Mouse (Mus musculus): ENCODE results near the gene Olfr1066. TPM values are rescaled to one million over a fixed set of nuclear protein-coding genes. Genes with fewer than 3 reads are reported as not detected.
A peak's percentile ranks its signal among the peaks of the same experiment; 100 is the strongest.
"Not testable (repeated sequence)": the region's sequence is repeated elsewhere in the genome, so short reads cannot be mapped to it uniquely, and the experiment has no call there.

Olfr1066 gene
- polyA plus RNA-seq (2015; fragmentation: Nextera tagmentation; extraction: Ambion mirVana) = not detected in 2 replicates

DNA sequence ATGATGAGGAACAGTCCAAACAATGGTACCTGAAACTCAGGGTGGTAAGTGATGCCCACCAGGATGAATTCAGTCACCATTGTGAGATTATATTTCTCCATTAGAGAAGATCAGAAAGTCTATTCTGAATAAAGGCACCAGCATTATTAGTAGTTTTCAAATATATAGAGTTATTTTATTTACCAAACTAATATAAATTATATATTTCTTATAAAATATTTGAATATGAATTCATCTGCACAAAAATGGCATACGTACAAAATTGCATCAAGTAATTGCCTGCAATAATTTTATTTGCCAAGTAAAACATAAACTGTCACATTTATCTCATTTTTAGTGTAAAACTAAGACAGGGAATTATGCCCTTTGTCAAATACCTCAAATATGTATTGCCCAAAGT, at the start of gene Olfr1066:
Gene Olfr1066, minus strand, starts transcription at position 101 of the 400 bp plus-strand sequence.
- DNase-seq (no peak), ATAC-seq (no peak)
- no peaks in the 10 kb centered on the region for H3K4me1 ChIP-seq (ENCODE audit: insufficient read depth)
- WGBS (ENCODE audit: insufficient replicate concordance) = 69% methylated on average over 1 of the region's 1 CpGs
- no peak within 1 kb of the TSS for H3K4me3 ChIP-seq (ENCODE audit: low read depth, low read length)
- no peaks in the 10 kb centered on the region for H3K27me3 ChIP-seq (ENCODE audit: insufficient read depth, low read length)
- no peak for TF ChIP-seq EP300 (IDR thresholded peaks at IDR 0.05; ENCODE audit: low read depth)
- H3K27ac ChIP-seq (ENCODE audit: low read depth) = no peak within 1 kb of the TSS
- no peak within 1 kb of the TSS for H3K9ac ChIP-seq (replicated peaks)
- H3K9me3 ChIP-seq (ENCODE audit: low read length) = no peaks in the 10 kb centered on the region
- H3K4me2 ChIP-seq (ENCODE audit: low read depth, low read length) = no peak within 1 kb of the TSS
- no peaks in the 10 kb centered on the region for H3K36me3 ChIP-seq (replicated peaks; ENCODE audit: insufficient read depth, low read length)

DNA sequence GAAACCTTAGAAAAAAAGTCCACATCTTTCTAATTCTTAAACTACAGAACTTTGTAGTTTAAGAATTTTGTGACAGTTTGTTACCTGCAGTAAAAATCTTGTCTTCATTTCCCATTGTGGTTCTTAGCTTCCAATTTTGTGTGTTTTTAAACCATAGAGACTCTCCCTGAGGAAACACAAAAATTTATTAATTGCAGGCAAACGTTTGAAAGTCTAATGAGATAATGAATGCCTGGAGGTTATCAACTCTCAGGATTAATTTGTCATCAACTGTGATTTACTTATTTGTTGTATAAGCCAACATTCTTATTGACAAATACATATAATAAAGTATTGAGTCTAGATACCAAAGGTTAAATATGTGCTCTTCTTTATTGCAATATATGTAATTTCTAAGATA, 31.2 kb upstream of the Olfr1066 start, which contains the start of gene Olfr228:
Gene Olfr228, minus strand, starts transcription at position 101 of the 400 bp plus-strand sequence.
- H3K4me1 ChIP-seq (ENCODE audit: insufficient read depth) = no peaks in the 10 kb centered on the region
- H3K9me3 ChIP-seq (ENCODE audit: low read length) = no peaks in the 10 kb centered on the region
- H3K4me3 ChIP-seq (ENCODE audit: low read depth, low read length) = no peak within 1 kb of the TSS
- no peak within 1 kb of the TSS for H3K9ac ChIP-seq (replicated peaks)
- WGBS (ENCODE audit: insufficient replicate concordance) = 41% methylated on average over 1 of the region's 1 CpGs
- no peaks in the 10 kb centered on the region for H3K27me3 ChIP-seq (ENCODE audit: insufficient read depth, low read length)
- H3K4me2 ChIP-seq (ENCODE audit: low read depth, low read length) = no peak within 1 kb of the TSS
- DNase-seq (no peak), ATAC-seq (no peak)
- TF ChIP-seq CTCF (IDR thresholded peaks at IDR 0.05; ENCODE audit: low read depth) = no peak
- no peak for TF ChIP-seq EP300 (IDR thresholded peaks at IDR 0.05; ENCODE audit: low read depth)
- no peak within 1 kb of the TSS for H3K27ac ChIP-seq (ENCODE audit: low read depth)
- H3K36me3 ChIP-seq (replicated peaks; ENCODE audit: insufficient read depth, low read length) = no peaks in the 10 kb centered on the region

DNA sequence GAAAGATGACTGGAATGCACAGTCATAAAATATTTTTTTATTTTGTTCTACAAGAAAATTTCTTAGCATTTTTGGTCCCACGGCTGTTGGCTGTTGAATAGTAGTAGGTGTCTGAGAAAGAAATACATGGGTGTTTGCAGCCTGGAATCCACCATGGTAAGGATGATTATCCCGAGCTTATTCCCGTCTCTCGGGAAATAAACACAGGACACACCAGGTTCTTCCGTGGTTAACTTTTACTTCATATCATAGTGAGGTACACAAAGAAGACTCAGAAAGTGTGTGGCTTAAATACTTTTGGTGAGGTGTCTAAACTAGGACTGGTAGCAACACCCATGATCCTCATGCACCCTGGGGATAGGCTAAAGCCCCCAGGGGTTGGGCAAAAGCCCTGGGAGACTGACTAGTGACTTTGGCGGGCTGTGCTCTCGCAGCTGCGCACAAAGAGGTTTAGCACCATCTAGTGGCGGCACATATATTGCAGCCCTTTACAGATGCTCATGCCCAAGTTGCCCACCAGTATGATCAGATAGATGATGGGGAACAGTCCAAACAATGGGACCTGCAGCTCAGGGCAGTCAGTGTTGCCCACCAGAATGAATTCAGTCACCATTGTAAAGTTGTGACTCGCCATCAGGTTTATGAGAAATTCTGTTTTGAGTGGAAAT, 8.5 kb upstream of the Olfr1066 start:
- no peak overlapping the region for H3K27ac ChIP-seq (ENCODE audit: low read depth)
- DNase-seq (peak; percentile 59), ATAC-seq (0 out of 2 replicates have a peak, but pooled peaks have one; percentile 33)
- H3K27me3 ChIP-seq (ENCODE audit: insufficient read depth, low read length) = no peaks in the 10 kb centered on the region
- peak; percentile 80 for TF ChIP-seq CTCF (IDR thresholded peaks at IDR 0.05; ENCODE audit: low read depth)
- TF ChIP-seq EP300 (IDR thresholded peaks at IDR 0.05; ENCODE audit: low read depth) = no peak
- no peaks in the 10 kb centered on the region for H3K4me1 ChIP-seq (ENCODE audit: insufficient read depth)
- no peak overlapping the region for H3K4me2 ChIP-seq (ENCODE audit: low read depth, low read length)
- H3K4me3 ChIP-seq (ENCODE audit: low read depth, low read length) = no peak overlapping the region
- 29% methylated on average over 10 of the region's 10 CpGs for WGBS (ENCODE audit: insufficient replicate concordance)
- no peaks in the 10 kb centered on the region for H3K36me3 ChIP-seq (replicated peaks; ENCODE audit: insufficient read depth, low read length)
- H3K9ac ChIP-seq (replicated peaks) = no peak overlapping the region
- H3K9me3 ChIP-seq (ENCODE audit: low read length) = no peaks in the 10 kb centered on the region

DNA sequence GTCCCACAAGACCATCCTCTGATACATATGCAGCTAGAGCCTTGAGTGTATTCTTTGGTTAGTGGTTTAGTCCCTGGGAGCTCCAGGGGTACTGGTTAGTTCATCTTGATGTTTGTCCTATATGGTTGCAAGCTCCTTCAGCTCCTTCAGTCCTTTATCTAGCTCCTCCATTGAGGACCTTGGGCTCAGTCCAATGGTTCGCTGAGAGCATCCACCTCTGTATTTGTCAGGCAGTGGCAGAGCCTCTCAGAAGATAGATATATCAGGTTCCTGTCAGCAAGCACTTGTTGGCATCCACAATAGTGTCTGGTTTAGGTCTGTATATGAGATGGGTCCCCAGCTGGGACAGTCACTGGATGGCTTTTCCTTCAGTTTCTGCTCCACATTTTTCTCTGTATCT, 4.4 kb upstream of the Olfr1066 start:
- Histone ChIP-seq H3K4me3 (ENCODE audit: low read depth, low read length) (no peak overlapping the region), H3K4me1 (ENCODE audit: insufficient read depth) (no peaks in the 10 kb centered on the region), H3K27me3 (ENCODE audit: insufficient read depth, low read length) (no peaks in the 10 kb centered on the region), H3K9me3 (ENCODE audit: low read length) (no peaks in the 10 kb centered on the region), H3K4me2 (ENCODE audit: low read depth, low read length) (no peak overlapping the region), H3K9ac (replicated peaks) (no peak overlapping the region), H3K27ac (ENCODE audit: low read depth) (no peak overlapping the region), H3K36me3 (replicated peaks; ENCODE audit: insufficient read depth, low read length) (no peaks in the 10 kb centered on the region)
- ATAC-seq (no peak), DNase-seq (no peak)
- WGBS (ENCODE audit: insufficient replicate concordance) = 80% methylated on average over 1 of the region's 1 CpGs
- TF ChIP-seq EP300 (IDR thresholded peaks at IDR 0.05; ENCODE audit: low read depth) (no peak), CTCF (IDR thresholded peaks at IDR 0.05; ENCODE audit: low read depth) (no peak)

DNA sequence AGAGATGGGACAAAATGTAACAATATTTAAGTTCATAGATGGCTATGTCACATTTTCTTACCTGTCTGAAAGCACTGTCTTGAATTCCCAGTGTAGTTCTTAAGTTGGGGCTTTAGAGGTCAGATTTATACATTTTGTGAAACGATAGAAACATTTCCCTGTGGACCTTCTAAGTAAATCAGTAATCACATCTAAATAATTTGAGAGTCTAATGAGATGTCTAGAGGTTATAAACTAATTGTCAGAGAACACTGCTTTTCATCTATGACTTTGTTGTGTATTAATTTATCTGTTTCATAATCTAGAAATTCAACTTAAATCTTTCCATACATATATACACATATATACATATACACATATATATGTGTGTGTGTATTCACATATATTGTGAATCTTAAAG, 5.6 kb downstream of the Olfr1066 start, which contains the start of gene Olfr1065:
Gene Olfr1065, minus strand, starts transcription at position 101 of the 400 bp plus-strand sequence.
- H3K9ac ChIP-seq (replicated peaks); H3K4me1 ChIP-seq (ENCODE audit: insufficient read depth); H3K27ac ChIP-seq (ENCODE audit: low read depth); H3K9me3 ChIP-seq (ENCODE audit: low read length); DNase-seq; H3K4me2 ChIP-seq (ENCODE audit: low read depth, low read length); H3K36me3 ChIP-seq (replicated peaks; ENCODE audit: insufficient read depth, low read length); H3K4me3 ChIP-seq (ENCODE audit: low read depth, low read length); H3K27me3 ChIP-seq (ENCODE audit: insufficient read depth, low read length); ATAC-seq: not testable (repeated sequence)
- WGBS (ENCODE audit: insufficient replicate concordance) = no CpG with 5 or more reads among the region's 1 CpGs

DNA sequence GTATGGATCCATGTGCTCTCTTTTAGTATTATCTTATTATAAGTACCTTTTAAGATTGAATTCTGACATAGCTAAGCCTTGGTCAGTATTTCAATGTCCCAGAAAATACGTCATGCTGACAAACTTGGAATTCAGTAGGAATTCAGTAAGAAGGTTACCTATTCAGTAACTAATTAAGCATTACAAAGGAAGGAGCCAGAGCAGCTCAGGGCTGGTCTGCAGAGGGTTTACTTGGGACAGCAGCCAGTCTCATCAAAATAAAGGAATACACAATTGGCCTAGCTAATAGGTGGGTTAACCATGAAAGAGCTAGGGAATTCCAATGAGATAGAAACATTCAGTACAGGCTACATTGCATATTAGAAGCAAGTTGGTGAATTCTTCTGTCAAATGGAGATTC, 14.0 kb downstream of the Olfr1066 start:
- not testable (repeated sequence) for H3K4me2 ChIP-seq (ENCODE audit: low read depth, low read length); DNase-seq; H3K4me3 ChIP-seq (ENCODE audit: low read depth, low read length); ATAC-seq; H3K4me1 ChIP-seq (ENCODE audit: insufficient read depth); H3K9ac ChIP-seq (replicated peaks); H3K9me3 ChIP-seq (ENCODE audit: low read length); H3K36me3 ChIP-seq (replicated peaks; ENCODE audit: insufficient read depth, low read length); H3K27me3 ChIP-seq (ENCODE audit: insufficient read depth, low read length); H3K27ac ChIP-seq (ENCODE audit: low read depth)
- WGBS (ENCODE audit: insufficient replicate concordance) = 61% methylated on average over 1 of the region's 1 CpGs

Data from liver, postnatal 0 days (tissue).